Mouse (Mus musculus) retina, embryonic 14.5 days (tissue): ENCODE measurements around the gene Tal1.

ENCODE experiments used
- DNase-seq: peaks from one replicate; pipeline ENCODE4 v3.0.0-alpha.2; 2015; ENCODE audit warnings: low spot score

Gene Tal1

GRCm38 (mm10) chr4:115113266-115113665 is 57.0 kb downstream of the Tal1 start:
- DNase-seq, result no peak

DNA sequence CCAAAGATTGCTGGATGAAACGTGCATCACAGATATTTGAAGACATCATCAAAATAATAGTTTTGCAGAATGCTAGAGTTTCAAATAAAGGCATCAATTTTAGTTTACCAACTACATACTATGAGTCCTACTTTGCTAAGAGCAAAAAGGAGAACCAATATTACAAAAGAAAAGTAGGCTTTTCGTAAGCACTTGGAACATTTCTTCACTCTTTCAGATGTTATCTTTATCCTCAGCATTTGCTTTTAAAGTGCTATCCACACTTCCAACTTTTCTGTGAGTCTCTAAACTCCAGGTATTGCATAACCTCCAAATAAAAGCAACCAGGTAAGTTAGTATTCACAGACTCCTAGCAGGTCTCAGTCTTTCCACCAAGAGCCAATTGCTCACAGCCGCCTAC is 63.4 kb downstream of the Tal1 start:
- no peak for DNase-seq

DNA sequence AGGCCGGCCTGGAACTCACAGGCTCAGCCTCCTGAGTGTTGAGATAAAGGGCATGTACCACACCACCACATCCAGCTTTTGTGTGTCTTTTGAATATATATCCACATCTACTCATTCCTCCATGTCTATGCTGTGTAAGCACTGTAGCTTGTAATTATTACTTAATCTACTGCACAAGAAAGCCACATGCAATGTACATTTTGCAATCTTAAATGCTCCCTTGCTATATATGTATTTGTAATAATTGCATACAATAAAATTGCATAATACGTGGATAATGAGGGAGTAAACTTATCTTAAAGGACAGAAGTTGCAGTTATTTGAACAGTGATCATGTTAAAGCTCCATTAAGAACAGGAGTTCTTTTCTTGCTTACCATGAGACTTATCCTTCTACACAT is 64.9 kb downstream of the Tal1 start:
- DNase-seq, result no peak
